Mouse (Mus musculus): ENCODE data around the gene Cct8l1. TPM values are rescaled to one million over a fixed set of nuclear protein-coding genes. Genes with fewer than 3 reads are reported as not detected.

Gene Cct8l1
- 0.11 and 0.22 TPM in 2 replicates for polyA plus RNA-seq (2015; fragmentation: Nextera tagmentation; extraction: Ambion mirVana)

DNA sequence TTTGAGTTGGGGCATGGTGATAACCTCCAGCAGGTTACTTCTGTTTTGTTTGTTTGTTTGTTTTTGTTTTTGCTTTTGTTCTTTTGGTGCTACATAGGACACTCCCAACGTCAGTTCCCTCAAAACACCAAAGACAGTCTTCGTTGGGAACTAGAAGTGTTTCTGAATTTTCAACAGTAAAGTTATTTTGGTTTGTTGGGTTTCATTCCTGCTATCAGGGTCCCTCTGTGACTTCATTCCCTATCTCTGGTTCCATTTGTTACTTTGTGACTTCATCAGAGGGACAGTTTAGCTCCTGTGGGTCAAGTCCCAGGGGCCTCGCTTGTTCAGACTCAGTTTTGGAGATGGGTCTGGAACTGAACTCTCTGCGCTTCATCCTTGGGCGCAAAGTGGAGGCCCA, at the start of gene Cct8l1:
Gene Cct8l1, plus strand, starts transcription at position 301 of the 400 bp plus-strand sequence.
- Histone ChIP-seq H3K9ac (replicated peaks) (no peak within 1 kb of the TSS), H3K9me3 (replicated peaks) (no peaks in the 10 kb centered on the region), H3K27ac (replicated peaks) (no peak within 1 kb of the TSS), H3K4me3 (replicated peaks) (no peak within 1 kb of the TSS), H3K27me3 (replicated peaks) (no peaks in the 10 kb centered on the region), H3K4me2 (no peak within 1 kb of the TSS), H3K4me1 (no peaks in the 10 kb centered on the region), H3K36me3 (no peaks in the 10 kb centered on the region)
- WGBS, result 94% methylated on average over 5 of the region's 5 CpGs
- no peak for ATAC-seq (ENCODE audit: low FRiP score)

DNA sequence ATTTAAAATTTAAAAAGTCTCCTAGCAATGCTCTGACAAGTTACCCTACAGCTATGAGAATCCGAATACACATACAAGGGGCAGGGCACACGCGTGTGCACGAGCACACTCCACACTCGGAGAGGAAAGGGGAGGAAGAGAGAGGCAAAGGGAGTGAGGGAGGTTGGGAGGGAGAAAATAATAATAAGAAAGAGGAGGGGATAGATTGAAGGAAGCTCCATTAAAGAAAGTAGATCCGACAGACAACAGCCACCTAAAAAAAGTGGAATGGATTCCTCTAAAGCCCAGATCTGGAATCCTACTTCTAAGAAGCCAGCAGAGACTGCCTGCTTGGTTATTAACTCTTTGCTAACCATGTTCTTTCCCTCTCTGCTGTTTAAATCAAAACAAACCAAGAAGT, 43.8 kb upstream of the Cct8l1 start:
- Histone ChIP-seq H3K9me3 (replicated peaks) (no peaks in the 10 kb centered on the region), H3K27ac (replicated peaks) (peak overlapping the region; percentile 61; the same call in 1 of the 2 replicates), H3K36me3 (no peaks in the 10 kb centered on the region), H3K4me1 (peaks cover 11% of the 10 kb centered on the region), H3K4me2 (peak overlapping the region; percentile 59), H3K9ac (replicated peaks) (peak overlapping the region; percentile 36; the same call in 1 of the 2 replicates), H3K27me3 (replicated peaks) (no peaks in the 10 kb centered on the region), H3K4me3 (replicated peaks) (peak overlapping the region; percentile 43)
- 2% methylated on average over 6 of the region's 6 CpGs for WGBS
- peak; percentile 79 for ATAC-seq (ENCODE audit: low FRiP score)

DNA sequence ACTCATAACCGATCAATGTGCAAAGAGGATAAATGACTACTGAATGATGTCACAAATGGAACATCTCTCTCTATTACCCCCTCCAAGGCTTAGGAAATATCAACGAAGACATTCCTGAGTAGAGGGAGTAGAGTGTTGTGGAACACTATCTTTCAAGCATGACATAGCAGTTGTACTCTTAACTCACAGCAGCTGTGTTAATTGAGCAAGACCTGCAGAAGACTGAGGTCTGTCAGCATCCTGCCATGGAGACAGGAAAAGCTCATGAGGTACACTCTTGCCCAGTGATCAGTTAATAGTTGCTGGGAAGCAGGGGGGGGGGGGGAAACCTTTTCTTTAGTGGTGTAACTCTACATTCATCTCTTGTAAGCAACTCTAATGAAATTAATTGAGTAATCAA, 40.1 kb upstream of the Cct8l1 start:
- WGBS, result 84% methylated on average over 2 of the region's 2 CpGs
- Histone ChIP-seq H3K4me3 (replicated peaks) (no peak overlapping the region), H3K27me3 (replicated peaks) (no peaks in the 10 kb centered on the region), H3K9ac (replicated peaks) (no peak overlapping the region), H3K36me3 (no peaks in the 10 kb centered on the region), H3K4me2 (no peak overlapping the region), H3K4me1 (peaks cover 11% of the 10 kb centered on the region), H3K9me3 (replicated peaks) (no peaks in the 10 kb centered on the region), H3K27ac (replicated peaks) (no peak overlapping the region)
- ATAC-seq (ENCODE audit: low FRiP score), result no peak

DNA sequence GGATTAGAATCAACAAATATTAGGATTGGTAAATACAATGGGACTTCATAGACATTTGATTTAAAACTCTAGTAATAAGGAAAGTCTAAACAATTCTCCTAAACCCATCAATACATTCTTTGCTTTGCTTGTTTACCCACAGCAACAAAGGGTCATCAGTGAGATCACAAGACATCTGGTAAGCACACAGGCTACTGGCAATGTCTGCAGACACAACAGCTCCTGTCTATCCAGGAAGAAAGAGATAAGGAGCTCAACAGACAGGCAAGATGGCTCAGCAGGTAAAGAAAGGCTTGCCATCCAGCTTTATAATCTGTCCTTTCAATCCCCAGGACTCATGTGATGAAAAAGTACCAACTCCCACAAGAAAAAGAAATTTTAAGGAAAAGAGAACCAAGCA, 37.0 kb upstream of the Cct8l1 start:
- ATAC-seq (ENCODE audit: low FRiP score), result no peak
- no peaks in the 10 kb centered on the region for H3K9me3 ChIP-seq (replicated peaks)
- no peak overlapping the region for H3K4me3 ChIP-seq (replicated peaks)
- H3K36me3 ChIP-seq, result no peaks in the 10 kb centered on the region
- H3K4me1 ChIP-seq, result no peaks in the 10 kb centered on the region
- H3K27me3 ChIP-seq (replicated peaks), result no peaks in the 10 kb centered on the region
- H3K4me2 ChIP-seq, result no peak overlapping the region
- no peak overlapping the region for H3K27ac ChIP-seq (replicated peaks)
- no peak overlapping the region for H3K9ac ChIP-seq (replicated peaks)

DNA sequence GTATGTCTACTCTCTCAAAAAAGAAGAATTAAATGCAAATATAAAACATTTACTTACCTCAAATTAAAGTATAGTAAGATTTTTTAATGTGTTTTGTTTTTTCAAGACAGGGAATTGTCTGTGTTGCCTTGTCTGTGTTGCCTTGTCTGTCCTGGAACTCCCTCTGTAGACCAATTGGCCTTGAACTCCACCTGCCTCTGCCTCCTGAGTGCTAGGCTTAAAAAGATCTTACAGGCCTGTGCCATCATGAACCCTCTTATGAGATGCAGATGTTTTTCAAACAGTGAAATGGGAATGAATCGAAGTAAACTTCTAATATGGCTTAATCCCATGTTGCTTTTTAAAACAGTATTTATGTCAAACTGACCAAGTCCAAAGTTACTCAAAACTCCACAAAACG, 19.2 kb upstream of the Cct8l1 start:
- H3K36me3 ChIP-seq, result no peaks in the 10 kb centered on the region
- no peak for ATAC-seq (ENCODE audit: low FRiP score)
- H3K9me3 ChIP-seq (replicated peaks), result no peaks in the 10 kb centered on the region
- H3K4me2 ChIP-seq, result peak overlapping the region; percentile 82
- WGBS, result 51% methylated on average over 2 of the region's 2 CpGs
- peak overlapping the region; percentile 98 for H3K4me3 ChIP-seq (replicated peaks)
- H3K27me3 ChIP-seq (replicated peaks), result no peaks in the 10 kb centered on the region
- H3K27ac ChIP-seq (replicated peaks), result no peak overlapping the region
- peaks cover 25% of the 10 kb centered on the region for H3K4me1 ChIP-seq
- H3K9ac ChIP-seq (replicated peaks), result no peak overlapping the region

DNA sequence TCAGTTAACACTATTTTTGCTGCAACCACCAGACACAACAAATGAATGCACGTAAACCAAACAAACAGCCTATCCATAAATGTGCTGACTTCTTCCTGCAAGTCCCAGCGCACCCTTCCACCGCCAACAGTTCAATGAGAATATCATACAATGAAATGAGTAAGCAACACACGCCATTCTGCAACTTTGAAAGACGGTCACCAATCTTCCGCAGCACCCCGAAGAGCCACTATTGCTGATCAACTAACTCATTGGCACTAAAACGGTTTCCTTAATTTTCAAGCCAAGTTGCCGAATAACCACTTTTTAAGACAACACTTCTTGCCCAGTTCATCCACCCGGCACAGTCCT, 18.5 kb upstream of the Cct8l1 start:
- Histone ChIP-seq H3K9ac (replicated peaks) (peak overlapping the region; percentile 96), H3K4me1 (peaks cover 25% of the 10 kb centered on the region), H3K27ac (replicated peaks) (peak overlapping the region; percentile 99), H3K27me3 (replicated peaks) (no peaks in the 10 kb centered on the region), H3K4me3 (replicated peaks) (peak overlapping the region; percentile 98), H3K9me3 (replicated peaks) (no peaks in the 10 kb centered on the region), H3K36me3 (no peaks in the 10 kb centered on the region), H3K4me2 (peak overlapping the region; percentile 82)
- no peak for ATAC-seq (ENCODE audit: low FRiP score)
- under 1% methylated on average over 10 of the region's 10 CpGs for WGBS

DNA sequence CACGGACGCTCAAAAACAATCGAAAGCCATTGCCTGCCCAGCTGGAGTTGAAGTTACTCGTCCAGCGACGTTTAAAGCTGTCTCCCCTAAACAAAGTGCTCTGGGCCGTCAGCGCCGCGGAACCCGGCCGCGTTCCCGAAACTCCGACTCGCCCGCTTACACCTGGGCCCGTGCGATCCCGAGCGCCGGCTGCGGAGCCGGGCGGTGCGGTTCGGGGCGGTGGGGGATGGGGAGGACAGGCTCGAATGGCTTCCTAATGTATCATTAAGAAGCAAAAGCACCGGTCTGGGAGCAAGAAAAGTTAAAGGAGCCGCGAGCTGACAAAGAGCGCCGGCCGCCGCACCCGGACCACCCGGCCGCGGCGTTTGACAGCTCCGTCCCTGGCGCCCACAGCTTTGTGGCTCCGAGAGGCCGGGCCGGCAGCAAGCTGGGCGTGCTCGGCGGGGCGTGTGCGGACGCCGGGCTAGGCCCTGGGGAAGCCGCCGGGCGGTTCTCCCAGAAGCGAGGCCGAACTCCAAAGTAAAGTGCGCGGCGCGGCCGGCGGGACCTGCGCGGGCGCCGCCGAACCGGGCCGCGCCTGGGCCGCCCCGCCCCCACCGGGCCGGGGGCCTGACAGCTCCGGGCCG, 18.0 kb upstream of the Cct8l1 start:
- Histone ChIP-seq H3K4me1 (peaks cover 25% of the 10 kb centered on the region), H3K27ac (replicated peaks) (peak overlapping the region; percentile 99), H3K36me3 (no peaks in the 10 kb centered on the region), H3K9me3 (replicated peaks) (no peaks in the 10 kb centered on the region), H3K9ac (replicated peaks) (peak overlapping the region; percentile 96), H3K4me3 (replicated peaks) (peak overlapping the region; percentile 98), H3K27me3 (replicated peaks) (no peaks in the 10 kb centered on the region), H3K4me2 (peak overlapping the region; percentile 82)
- under 1% methylated on average over 53 of the region's 78 CpGs for WGBS
- ATAC-seq (ENCODE audit: low FRiP score), result peak; percentile 13; the same call in 1 of the 2 replicates

DNA sequence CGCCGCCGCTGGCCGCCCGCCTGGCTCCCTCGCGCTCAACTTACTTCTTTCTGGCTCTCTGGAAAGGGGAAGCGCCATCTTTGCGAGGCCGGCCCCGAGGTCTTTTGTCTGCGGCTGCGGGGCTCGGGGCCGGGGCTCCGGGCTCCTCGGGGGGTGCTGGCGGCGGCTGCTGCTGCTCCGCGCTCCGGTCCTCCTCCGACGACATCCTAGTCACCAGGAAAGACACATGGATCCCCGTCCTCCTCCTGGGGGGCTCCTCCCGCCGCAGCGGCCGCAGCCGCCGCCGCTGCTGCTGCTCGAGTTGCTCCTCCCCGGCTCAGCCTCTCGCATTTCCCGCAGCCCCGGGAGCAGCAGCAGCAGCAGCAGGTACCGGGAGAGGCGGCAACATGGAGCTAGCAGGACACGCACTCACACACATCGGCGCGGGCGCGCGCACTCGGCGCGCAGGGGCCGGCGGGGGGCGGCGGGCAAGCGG, 17.5 kb upstream of the Cct8l1 start, which contains the start of gene Kmt2c:
Gene Kmt2c, minus strand, starts transcription at position 438 of the 475 bp plus-strand sequence.
- H3K27me3 ChIP-seq (replicated peaks), result no peaks in the 10 kb centered on the region
- no peaks in the 10 kb centered on the region for H3K36me3 ChIP-seq
- H3K9ac ChIP-seq (replicated peaks), result peak within 1 kb of the TSS; percentile 96
- peak; percentile 1; the same call in 1 of the 2 replicates for ATAC-seq (ENCODE audit: low FRiP score)
- peak within 1 kb of the TSS; percentile 98 for H3K4me3 ChIP-seq (replicated peaks)
- H3K27ac ChIP-seq (replicated peaks), result peak within 1 kb of the TSS; percentile 99
- peaks cover 25% of the 10 kb centered on the region for H3K4me1 ChIP-seq
- peak within 1 kb of the TSS; percentile 82 for H3K4me2 ChIP-seq
- H3K9me3 ChIP-seq (replicated peaks), result no peaks in the 10 kb centered on the region
- 0% methylated on average over 39 of the region's 54 CpGs for WGBS

DNA sequence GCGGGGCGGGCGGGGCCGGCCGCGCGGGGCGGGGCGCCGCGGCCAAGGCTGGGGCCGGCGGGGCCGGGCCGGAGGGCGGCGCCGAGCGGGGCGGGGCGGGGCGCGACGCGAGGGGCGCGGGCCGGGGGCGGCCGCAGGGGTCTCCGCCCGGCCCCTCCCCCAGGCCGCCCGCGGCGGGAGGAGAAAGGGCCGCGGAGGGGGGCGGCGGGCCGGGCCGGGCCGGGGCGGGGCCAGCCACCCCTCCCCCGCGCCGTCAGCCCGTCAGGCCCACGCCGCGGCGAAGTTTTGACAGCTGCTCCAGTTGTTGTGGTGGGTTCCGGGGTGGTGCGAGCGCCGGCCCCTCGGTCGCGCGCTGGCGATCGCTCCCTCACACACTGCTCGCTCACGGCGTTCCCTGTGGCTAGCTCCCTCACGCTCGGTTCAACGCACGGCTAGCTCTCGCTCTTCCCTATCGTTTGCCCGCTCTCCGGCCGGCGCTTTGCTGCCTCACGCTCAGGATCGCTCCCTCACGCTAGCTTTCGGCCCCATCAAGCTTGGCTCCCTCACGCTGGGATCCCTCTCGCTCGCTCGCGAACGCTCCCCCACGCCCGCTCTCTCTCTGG, 16.9 kb upstream of the Cct8l1 start:
- peak overlapping the region; percentile 99 for H3K27ac ChIP-seq (replicated peaks)
- peak overlapping the region; percentile 98 for H3K4me3 ChIP-seq (replicated peaks)
- no peaks in the 10 kb centered on the region for H3K9me3 ChIP-seq (replicated peaks)
- peak overlapping the region; percentile 96 for H3K9ac ChIP-seq (replicated peaks)
- H3K4me2 ChIP-seq, result peak overlapping the region; percentile 82
- no peaks in the 10 kb centered on the region for H3K27me3 ChIP-seq (replicated peaks)
- WGBS, result under 1% methylated on average over 35 of the region's 87 CpGs
- peaks cover 25% of the 10 kb centered on the region for H3K4me1 ChIP-seq
- ATAC-seq (ENCODE audit: low FRiP score), result peak; percentile 88
- H3K36me3 ChIP-seq, result no peaks in the 10 kb centered on the region

DNA sequence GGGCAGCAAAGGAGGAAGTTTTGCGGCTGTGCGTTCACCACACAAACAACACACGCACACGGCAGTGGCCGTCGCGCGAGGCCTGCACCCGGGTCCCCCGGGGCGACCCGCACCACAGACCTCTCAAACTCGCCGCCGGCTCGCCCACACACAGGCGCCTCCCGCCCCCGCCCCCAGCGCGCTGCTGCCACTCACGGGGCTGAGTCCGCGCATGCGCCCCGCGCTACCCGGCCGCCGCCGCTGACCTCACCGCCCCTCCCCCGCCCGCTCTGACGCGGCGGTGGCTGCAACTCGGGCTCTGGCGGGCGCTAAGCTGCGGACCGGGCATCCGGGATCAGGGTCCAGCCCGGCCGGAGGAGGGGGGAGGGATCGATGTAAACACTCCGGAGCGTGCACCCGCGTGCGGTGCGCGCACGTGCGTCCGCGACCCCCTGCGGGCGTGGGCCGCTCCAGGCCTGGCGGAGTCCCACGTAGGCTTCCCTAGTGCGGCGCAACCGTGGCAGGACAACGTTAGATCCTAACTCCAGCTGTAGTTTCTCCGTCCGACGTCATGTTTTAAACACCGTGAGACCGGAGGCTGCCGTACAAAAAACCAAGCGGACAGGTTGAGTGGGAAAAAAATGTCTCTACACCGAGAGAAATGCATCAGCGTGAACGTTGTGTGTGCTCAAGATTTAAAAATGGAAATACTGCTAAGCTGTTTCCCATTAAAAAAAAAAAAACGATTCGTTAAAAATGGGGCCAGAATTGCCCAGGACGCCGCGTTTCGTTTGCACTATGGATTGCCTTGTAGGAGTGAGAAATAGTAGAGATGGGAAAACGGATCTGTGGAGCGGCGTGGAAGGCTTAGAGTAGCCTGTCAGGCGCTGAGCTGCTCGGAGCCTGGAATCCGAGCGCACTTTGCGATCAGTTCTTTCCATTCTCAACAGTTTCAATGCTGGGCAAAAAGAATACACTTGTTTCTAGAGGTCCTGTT, 16.2 kb upstream of the Cct8l1 start:
- Histone ChIP-seq H3K4me2 (peak overlapping the region; percentile 82), H3K4me1 (peaks cover 22% of the 10 kb centered on the region), H3K27me3 (replicated peaks) (no peaks in the 10 kb centered on the region), H3K4me3 (replicated peaks) (peak overlapping the region; percentile 98), H3K27ac (replicated peaks) (peak overlapping the region; percentile 99), H3K9me3 (replicated peaks) (no peaks in the 10 kb centered on the region), H3K9ac (replicated peaks) (peak overlapping the region; percentile 96), H3K36me3 (no peaks in the 10 kb centered on the region)
- under 1% methylated on average over 83 of the region's 90 CpGs for WGBS
- ATAC-seq (ENCODE audit: low FRiP score), result peak; percentile 89

DNA sequence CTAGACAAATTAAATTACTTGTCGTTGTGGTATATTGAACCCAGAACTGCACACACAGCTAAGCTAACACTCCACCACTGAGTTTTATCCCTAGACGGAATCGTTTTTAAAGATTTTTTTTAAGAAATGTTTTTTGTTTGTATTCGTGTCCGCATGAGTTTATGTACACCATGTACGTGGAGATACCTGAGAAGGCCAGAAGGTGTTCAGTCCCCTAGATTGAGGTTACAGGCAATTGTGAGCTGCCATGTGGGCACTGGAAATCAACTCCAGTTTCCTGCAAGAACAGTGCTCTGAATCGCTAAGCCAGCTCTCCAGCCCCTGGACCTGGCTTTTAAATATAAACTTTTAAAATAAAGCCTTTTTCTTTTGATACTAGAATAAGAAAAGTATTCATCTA, 15.2 kb upstream of the Cct8l1 start:
- Histone ChIP-seq H3K9ac (replicated peaks) (peak overlapping the region; percentile 45; the same call in 1 of the 2 replicates), H3K4me1 (peaks cover 20% of the 10 kb centered on the region), H3K27me3 (replicated peaks) (no peaks in the 10 kb centered on the region), H3K4me3 (replicated peaks) (peak overlapping the region; percentile 98), H3K27ac (replicated peaks) (no peak overlapping the region), H3K4me2 (peak overlapping the region; percentile 82), H3K9me3 (replicated peaks) (no peaks in the 10 kb centered on the region), H3K36me3 (no peaks in the 10 kb centered on the region)
- ATAC-seq (ENCODE audit: low FRiP score), result no peak
- WGBS, result 73% methylated on average over 7 of the region's 7 CpGs
